Mouse (Mus musculus) small intestine, adult 10 weeks (tissue): Measurements from ENCODE around the gene Myh6. TPM values are rescaled to one million over a fixed set of nuclear protein-coding genes. Genes with fewer than 3 reads are reported as not detected.

Experiments used
- polyA plus RNA-seq: library from polyadenylated mRNA; stranded (reverse); fragments of 350-450 nt; fragmentation: Illumina TruSeq; extraction: RNeasy Lipid Tissue Mini Kit (QIAGEN cat#74804); gene quantifications from one replicate; pipeline ENCODE4 v1.2.3, GENCODE M21; 2014; ENCODE audit warnings: low replicate concordance

The Myh6 gene
- not detected for polyA plus RNA-seq

DNA sequence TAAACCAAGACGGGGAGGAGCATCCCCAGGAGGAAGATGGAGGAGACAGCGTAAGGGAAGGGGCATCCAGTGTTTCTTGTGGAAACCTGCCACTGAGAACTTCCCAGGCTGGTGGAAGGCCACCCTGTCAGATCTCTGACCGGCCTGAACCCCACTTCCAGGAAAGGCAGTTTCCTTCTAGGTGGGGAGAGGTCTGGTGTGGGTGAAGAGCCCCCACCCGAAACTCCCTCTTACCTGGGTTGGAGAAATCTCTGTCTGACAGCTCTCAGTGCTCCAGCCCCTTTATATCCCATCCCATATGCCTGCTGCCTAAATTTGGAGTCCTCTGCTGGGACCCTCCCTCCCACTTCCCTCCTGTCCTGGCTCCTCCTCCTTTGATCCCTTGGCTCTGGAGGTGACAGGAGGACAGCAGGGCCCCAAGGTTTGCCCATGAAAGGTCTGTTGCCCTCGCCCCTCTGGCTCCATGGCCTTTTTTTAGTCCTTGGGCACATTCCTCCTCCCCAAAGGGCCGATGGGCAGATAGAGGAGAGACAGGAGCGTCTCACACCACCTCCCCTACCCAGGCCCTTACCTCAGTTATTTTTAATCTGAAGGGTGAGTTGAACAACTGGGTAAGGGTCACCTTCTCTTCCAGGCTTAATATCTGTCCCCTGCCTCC lies at the start of gene Myh6:
TSS of gene Myh6 (minus strand) at position 608 of the 658 bp plus-strand sequence.

DNA sequence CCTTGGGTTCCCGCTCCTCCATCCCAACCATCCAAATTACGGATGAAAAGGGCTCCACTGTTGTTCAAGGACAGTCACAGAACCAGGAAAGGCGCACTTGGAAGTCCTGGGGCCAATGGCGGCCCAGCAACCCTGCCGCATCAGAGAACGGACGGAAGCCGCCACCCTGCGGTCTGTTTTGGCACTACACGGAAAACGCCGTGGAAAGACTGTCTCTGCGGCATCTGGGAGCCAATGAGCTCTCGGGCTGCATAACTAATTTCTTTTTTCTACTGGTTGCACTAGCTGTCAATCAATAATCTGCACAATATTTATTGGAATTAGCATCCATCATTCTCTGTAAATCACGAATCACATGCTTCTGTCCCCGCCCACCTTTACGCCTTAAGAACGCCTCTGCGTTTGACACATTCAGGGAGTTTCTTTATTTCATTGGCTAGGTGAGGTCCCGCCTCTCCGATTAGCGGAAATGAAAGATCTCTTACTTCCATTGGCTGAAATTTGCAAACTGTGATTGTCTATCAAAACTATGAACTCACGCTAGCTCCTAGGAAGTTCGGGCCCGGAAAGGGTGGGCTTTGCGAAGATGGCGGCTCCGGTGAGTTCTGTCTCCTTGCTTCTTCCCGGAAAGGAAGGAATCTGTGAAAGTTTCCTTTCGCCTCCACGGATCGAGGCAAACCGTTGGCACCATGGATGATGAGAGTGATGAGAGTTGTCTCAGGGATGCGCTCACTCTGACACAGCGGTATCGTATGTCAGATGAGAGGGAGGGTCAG lies 48.5 kb upstream of the Myh6 start, which contains the start of gene Ngdn:
TSS of gene Ngdn (plus strand) at position 464 of the 776 bp plus-strand sequence.

GRCm38 (mm10) chr14:54994136-54994868 lies 27.6 kb upstream of the Myh6 start, which contains the start of gene Myh7:
Gene Myh7 (minus strand): TSS chr14:54994626.

GRCm38 (mm10) chr14:54976633-54977032 lies 9.9 kb upstream of the Myh6 start, which contains the start of gene Gm17428:
Gene Gm17428 (plus strand): TSS chr14:54976933.

GRCm38 (mm10) chr14:54935904-54936830 lies 30.6 kb downstream of the Myh6 start, which contains the start of gene Cmtm5:
Gene Cmtm5 (plus strand): TSS chr14:54936261.

GRCm38 (mm10) chr14:54932645-54933150 lies 34.0 kb downstream of the Myh6 start, which contains the start of gene Il25:
Gene Il25 (plus strand): TSS chr14:54932695.

DNA sequence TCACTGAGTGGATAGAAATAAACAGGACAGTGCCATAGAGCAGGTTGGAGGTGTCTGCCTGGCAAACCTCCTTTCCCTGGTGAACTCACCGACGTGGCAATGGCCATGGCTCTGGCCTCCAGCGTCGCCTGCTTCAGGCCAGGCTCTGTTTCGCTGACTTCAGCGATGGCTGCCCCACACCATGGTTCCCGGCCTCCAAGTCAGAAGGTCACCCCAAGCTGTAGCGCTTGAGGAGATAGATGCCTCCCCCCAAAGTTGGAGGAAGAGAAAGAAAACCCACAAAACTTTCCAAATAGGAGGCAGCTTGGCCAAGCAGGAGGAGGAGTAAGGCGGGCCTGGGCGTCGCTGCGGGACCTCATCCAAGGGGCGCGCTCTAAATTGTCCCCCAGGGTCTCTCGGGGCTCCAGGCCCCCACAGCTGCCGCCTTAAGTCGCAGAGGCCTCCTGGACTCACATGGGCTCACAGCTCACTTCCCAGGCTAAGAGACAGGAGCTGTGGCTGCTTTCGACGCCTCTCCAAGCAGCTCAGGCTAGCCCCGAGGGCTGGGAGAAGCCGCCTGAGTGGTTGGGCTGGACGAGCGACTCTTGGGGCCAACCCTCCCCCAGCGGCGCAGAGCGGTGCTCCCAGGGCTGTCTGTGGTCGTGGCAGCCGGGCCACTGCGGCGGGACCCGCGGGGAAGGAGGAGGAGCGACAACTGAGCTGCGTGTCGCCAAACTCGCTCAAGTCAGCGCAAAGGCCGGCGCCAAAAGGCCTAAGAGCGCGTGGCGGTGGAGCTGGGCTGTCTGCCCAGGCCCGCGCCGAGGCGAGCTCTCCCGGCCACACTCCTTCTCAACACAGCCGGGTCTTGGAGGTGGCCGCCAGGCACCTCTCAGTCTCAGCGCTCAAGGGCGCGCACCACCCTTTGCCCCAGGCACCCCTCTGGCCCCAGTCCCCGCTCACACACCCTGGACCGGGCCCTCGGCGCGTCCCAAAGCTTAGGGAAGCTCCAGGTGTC lies 41.1 kb downstream of the Myh6 start, which contains the start of gene Efs:
TSS of gene Efs (minus strand) at position 778 of the 994 bp plus-strand sequence.

GRCm38 (mm10) chr14:54912886-54913285 lies 53.8 kb downstream of the Myh6 start, which contains the start of gene Slc22a17:
Gene Slc22a17 (minus strand): TSS chr14:54913132.

DNA sequence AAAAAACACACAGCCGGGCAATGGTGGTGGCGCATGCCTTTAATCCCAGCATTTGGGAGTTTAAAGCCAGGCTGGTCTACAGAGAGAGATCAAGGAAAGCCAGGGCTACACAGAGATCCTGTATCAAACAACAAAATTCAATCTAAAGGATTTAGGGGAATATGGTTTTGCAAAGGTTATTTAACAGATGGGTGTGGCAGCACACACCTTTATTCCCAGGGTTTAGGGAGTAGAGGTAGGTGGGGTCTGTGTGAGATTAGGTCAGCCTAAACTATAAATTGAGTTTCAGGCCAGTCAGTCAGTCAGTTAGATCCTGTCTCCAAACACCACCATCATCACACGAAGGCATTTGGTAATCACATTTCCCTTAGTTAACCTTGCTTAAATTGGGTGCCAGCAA lies 74.5 kb downstream of the Myh6 start, which contains the start of gene Pabpn1:
TSS of gene Pabpn1 (plus strand) at position 301 of the 400 bp plus-strand sequence.

Other genes starting within 250 kb of the Myh6 start
- 32.0 TPM for gene Slc7a8, start 185.0 kb downstream of the Myh6 start, polyA plus RNA-seq
- not detected for gene Rnf212b, start 152.8 kb downstream of the Myh6 start, polyA plus RNA-seq
- 3.3 TPM for gene Homez, start 96.0 kb downstream of the Myh6 start, polyA plus RNA-seq
- gene Ppp1r3e, start 89.4 kb downstream of the Myh6 start, polyA plus RNA-seq, result 3.3 TPM
- 12.5 TPM for gene Bcl2l2, start 83.5 kb downstream of the Myh6 start, polyA plus RNA-seq
- not detected for gene Gm20521, start 83.5 kb downstream of the Myh6 start, polyA plus RNA-seq
- gene Pabpn1, start 74.4 kb downstream of the Myh6 start, polyA plus RNA-seq, result 46.7 TPM
- 0.22 TPM for gene Slc22a17, start 53.8 kb downstream of the Myh6 start, polyA plus RNA-seq
- not detected for gene Efs, start 40.8 kb downstream of the Myh6 start, polyA plus RNA-seq
- gene Il25, start 34.2 kb downstream of the Myh6 start, polyA plus RNA-seq, result not detected
- not detected for gene Cmtm5, start 30.7 kb downstream of the Myh6 start, polyA plus RNA-seq
- not detected for gene Gm17428, start 10.0 kb upstream of the Myh6 start, polyA plus RNA-seq
- gene Myh7, start 27.7 kb upstream of the Myh6 start, polyA plus RNA-seq, result not detected
- 1.9 TPM for gene Ngdn, start 48.5 kb upstream of the Myh6 start, polyA plus RNA-seq
- 0.41 TPM for gene Zfhx2, start 125.4 kb upstream of the Myh6 start, polyA plus RNA-seq
- gene Thtpa, start 127.9 kb upstream of the Myh6 start, polyA plus RNA-seq, result 3.2 TPM
- gene Ap1g2, start 139.7 kb upstream of the Myh6 start, polyA plus RNA-seq, result 15.8 TPM
- 0.37 TPM for gene Jph4, start 150.0 kb upstream of the Myh6 start, polyA plus RNA-seq